Mouse (Mus musculus) megakaryocyte, embryonic 14.5 days (primary cell): ENCODE measurements around the gene Lhpp.

Experiments
- FLI1 ChIP-seq: IDR thresholded peaks from 2 replicates; pipeline ENCODE4 v1.6.1; 2012; ENCODE audit warnings: low read length, inconsistent platforms, mixed read lengths
- GATA1 ChIP-seq: IDR thresholded peaks from 3 replicates; pipeline ENCODE4 v1.6.1; 2012; ENCODE audit warnings: mixed read lengths, low read length, inconsistent platforms, borderline replicate concordance

GRCm38 (mm10) chr7:132702492-132703070 lies 92.1 kb downstream of the Lhpp start:
- TF ChIP-seq GATA1 (no peak), FLI1 (no peak)
